Mouse (Mus musculus): ENCODE measurements around the gene Arnt. TPM values are rescaled to one million over a fixed set of nuclear protein-coding genes. Genes with fewer than 3 reads are reported as not detected.
A peak's percentile ranks its signal among the peaks of the same experiment; 100 is the strongest.

The Arnt gene
- polyA plus RNA-seq (2012; rRNA removed) = 26.4 and 28.7 TPM in 2 replicates

GRCm38 (mm10) chr3:95434136-95434982 is at the start of gene Arnt:
Gene Arnt (plus strand): TSS chr3:95434388.
- peak within 1 kb of the TSS; percentile 59 for H3K27ac ChIP-seq (ENCODE audit: insufficient read depth, low read depth, low read length)
- H3K27me3 ChIP-seq (replicated peaks; ENCODE audit: control insufficient read depth, insufficient read depth, low read length) = no peaks in the 10 kb centered on the region
- peaks cover 2% of the 10 kb centered on the region; the same call in 1 of the 2 replicates for H3K36me3 ChIP-seq (ENCODE audit: control insufficient read depth, insufficient read depth, low read length)
- DNase-seq = peak; percentile 98
- WGBS = 1% methylated on average over 47 of the region's 47 CpGs
- peak within 1 kb of the TSS; percentile 67 for H3K4me3 ChIP-seq (ENCODE audit: insufficient read depth, low read depth, low read length)
- H3K4me1 ChIP-seq (ENCODE audit: control insufficient read depth, insufficient read depth, low read length) = no peaks in the 10 kb centered on the region; the same call in 1 of the 2 replicates
- TF ChIP-seq CTCF (conservative IDR thresholded peaks at IDR 0.05; ENCODE audit: insufficient read depth, insufficient read length, low read depth, low read length) = no peak
- TF ChIP-seq POLR2A (IDR thresholded peaks at IDR 0.05; ENCODE audit: low read depth, low read length) = peak; percentile 33

- WGBS = 82% methylated on average over 5 of the region's 5 CpGs
Observed at GRCm38 (mm10) chr3:95385401-95386075, 48.6 kb upstream of the Arnt start.

GRCm38 (mm10) chr3:95394385-95394784 is 39.8 kb upstream of the Arnt start:
- Histone ChIP-seq H3K4me1 (ENCODE audit: control insufficient read depth, insufficient read depth, low read length) (no peaks in the 10 kb centered on the region), H3K36me3 (ENCODE audit: control insufficient read depth, insufficient read depth, low read length) (no peaks in the 10 kb centered on the region), H3K27ac (ENCODE audit: insufficient read depth, low read depth, low read length) (no peak overlapping the region), H3K27me3 (replicated peaks; ENCODE audit: control insufficient read depth, insufficient read depth, low read length) (no peaks in the 10 kb centered on the region), H3K4me3 (ENCODE audit: insufficient read depth, low read depth, low read length) (no peak overlapping the region)
- TF ChIP-seq POLR2A (IDR thresholded peaks at IDR 0.05; ENCODE audit: low read depth, low read length) = no peak
- TF ChIP-seq CTCF (conservative IDR thresholded peaks at IDR 0.05; ENCODE audit: insufficient read depth, insufficient read length, low read depth, low read length) = peak; percentile 58
- 58% methylated on average over 4 of the region's 4 CpGs for WGBS
- DNase-seq = peak; percentile 54

More at GRCm38 (mm10) chr3:95385401-95386075, 48.6 kb upstream of the Arnt start:
- Histone ChIP-seq H3K27me3 (replicated peaks; ENCODE audit: control insufficient read depth, insufficient read depth, low read length) (no peaks in the 10 kb centered on the region), H3K4me3 (ENCODE audit: insufficient read depth, low read depth, low read length) (no peak overlapping the region), H3K4me1 (ENCODE audit: control insufficient read depth, insufficient read depth, low read length) (no peaks in the 10 kb centered on the region), H3K36me3 (ENCODE audit: control insufficient read depth, insufficient read depth, low read length) (no peaks in the 10 kb centered on the region), H3K27ac (ENCODE audit: insufficient read depth, low read depth, low read length) (no peak overlapping the region)
- TF ChIP-seq CTCF (conservative IDR thresholded peaks at IDR 0.05; ENCODE audit: insufficient read depth, insufficient read length, low read depth, low read length) = no peak
- TF ChIP-seq POLR2A (IDR thresholded peaks at IDR 0.05; ENCODE audit: low read depth, low read length) = no peak
- DNase-seq = no peak

- Histone ChIP-seq H3K4me3 (ENCODE audit: insufficient read depth, low read depth, low read length) (no peak within 1 kb of the TSS), H3K36me3 (ENCODE audit: control insufficient read depth, insufficient read depth, low read length) (no peaks in the 10 kb centered on the region), H3K4me1 (ENCODE audit: control insufficient read depth, insufficient read depth, low read length) (no peaks in the 10 kb centered on the region), H3K27me3 (replicated peaks; ENCODE audit: control insufficient read depth, insufficient read depth, low read length) (no peaks in the 10 kb centered on the region), H3K27ac (ENCODE audit: insufficient read depth, low read depth, low read length) (no peak within 1 kb of the TSS)
- WGBS = 95% methylated on average over 3 of the region's 3 CpGs
- no peak for TF ChIP-seq POLR2A (IDR thresholded peaks at IDR 0.05; ENCODE audit: low read depth, low read length)
- TF ChIP-seq CTCF (conservative IDR thresholded peaks at IDR 0.05; ENCODE audit: insufficient read depth, insufficient read length, low read depth, low read length) = no peak
- no peak for DNase-seq
Observed at GRCm38 (mm10) chr3:95402741-95403140, 31.4 kb upstream of the Arnt start, which contains the start of gene 4930558C23Rik. Gene 4930558C23Rik (minus strand): TSS chr3:95402841.

- no peak for TF ChIP-seq POLR2A (IDR thresholded peaks at IDR 0.05; ENCODE audit: low read depth, low read length)
- no peak for TF ChIP-seq CTCF (conservative IDR thresholded peaks at IDR 0.05; ENCODE audit: insufficient read depth, insufficient read length, low read depth, low read length)
- WGBS = 84% methylated on average over 1 of the region's 1 CpGs
- H3K4me1 ChIP-seq (ENCODE audit: control insufficient read depth, insufficient read depth, low read length) = no peaks in the 10 kb centered on the region
Observed at GRCm38 (mm10) chr3:95407728-95408127, 26.5 kb upstream of the Arnt start.

GRCm38 (mm10) chr3:95408852-95409251 is 25.3 kb upstream of the Arnt start:
- Histone ChIP-seq H3K27ac (ENCODE audit: insufficient read depth, low read depth, low read length) (no peak overlapping the region), H3K27me3 (replicated peaks; ENCODE audit: control insufficient read depth, insufficient read depth, low read length) (no peaks in the 10 kb centered on the region), H3K4me3 (ENCODE audit: insufficient read depth, low read depth, low read length) (no peak overlapping the region), H3K36me3 (ENCODE audit: control insufficient read depth, insufficient read depth, low read length) (no peaks in the 10 kb centered on the region), H3K4me1 (ENCODE audit: control insufficient read depth, insufficient read depth, low read length) (no peaks in the 10 kb centered on the region)
- no peak for DNase-seq
- TF ChIP-seq POLR2A (IDR thresholded peaks at IDR 0.05; ENCODE audit: low read depth, low read length) = no peak
- 0 out of 2 replicates have a peak, but pooled peaks have one; percentile 1 for TF ChIP-seq CTCF (conservative IDR thresholded peaks at IDR 0.05; ENCODE audit: insufficient read depth, insufficient read length, low read depth, low read length)
- 93% methylated on average over 2 of the region's 2 CpGs for WGBS

More at GRCm38 (mm10) chr3:95407728-95408127, 26.5 kb upstream of the Arnt start:
- DNase-seq = no peak
- Histone ChIP-seq H3K36me3 (ENCODE audit: control insufficient read depth, insufficient read depth, low read length) (no peaks in the 10 kb centered on the region), H3K27ac (ENCODE audit: insufficient read depth, low read depth, low read length) (no peak overlapping the region), H3K27me3 (replicated peaks; ENCODE audit: control insufficient read depth, insufficient read depth, low read length) (no peaks in the 10 kb centered on the region), H3K4me3 (ENCODE audit: insufficient read depth, low read depth, low read length) (no peak overlapping the region)

- WGBS = 78% methylated on average over 1 of the region's 1 CpGs
Observed at GRCm38 (mm10) chr3:95412268-95412667, 21.9 kb upstream of the Arnt start.

More at GRCm38 (mm10) chr3:95412268-95412667, 21.9 kb upstream of the Arnt start:
- no peak for TF ChIP-seq CTCF (conservative IDR thresholded peaks at IDR 0.05; ENCODE audit: insufficient read depth, insufficient read length, low read depth, low read length)
- no peak for TF ChIP-seq POLR2A (IDR thresholded peaks at IDR 0.05; ENCODE audit: low read depth, low read length)
- Histone ChIP-seq H3K27me3 (replicated peaks; ENCODE audit: control insufficient read depth, insufficient read depth, low read length) (no peaks in the 10 kb centered on the region), H3K4me1 (ENCODE audit: control insufficient read depth, insufficient read depth, low read length) (no peaks in the 10 kb centered on the region), H3K27ac (ENCODE audit: insufficient read depth, low read depth, low read length) (no peak overlapping the region), H3K36me3 (ENCODE audit: control insufficient read depth, insufficient read depth, low read length) (no peaks in the 10 kb centered on the region), H3K4me3 (ENCODE audit: insufficient read depth, low read depth, low read length) (no peak overlapping the region)
- DNase-seq = no peak
